Mouse (Mus musculus) heart, postnatal 0 days (tissue): ENCODE data around the gene 1190002N15Rik. TPM values are rescaled to one million over a fixed set of nuclear protein-coding genes. Genes with fewer than 3 reads are reported as not detected.
A peak's percentile ranks its signal among the peaks of the same experiment; 100 is the strongest.

ENCODE experiments used
- ATAC-seq: fragments of 200-750 bp; cut with Nextera tagmentation; 2 replicates; pipeline ENCODE4 v1.8.0; 2017; ENCODE audit warnings: low read depth, moderate number of reproducible peaks, moderate library complexity; ENCODE audit not compliant: insufficient read depth
- DNase-seq: peaks from one replicate; pipeline ENCODE4 v3.0.0-alpha.2; 2016; ENCODE audit warnings: low spot score
- H3K27ac ChIP-seq: fragments of 300-500 bp; sonication (generic); 2 replicates; pipeline ENCODE4 v1.5.1; 2014; ENCODE audit warnings: low read depth, mild to moderate bottlenecking
- H3K27me3 ChIP-seq: fragments of 300-500 bp; sonication (generic); 2 replicates; pipeline ENCODE4 v1.6.1; 2014; ENCODE audit warnings: low read length, mixed read lengths; ENCODE audit not compliant: control insufficient read depth, insufficient read depth
- H3K36me3 ChIP-seq: fragments of 300-500 bp; sonication (generic); replicated peaks from 2 replicates; pipeline ENCODE4 v1.6.1; 2014; ENCODE audit warnings: low read length, mixed read lengths; ENCODE audit not compliant: control insufficient read depth, insufficient read depth
- H3K4me1 ChIP-seq: fragments of 300-500 bp; sonication (generic); 2 replicates; pipeline ENCODE4 v1.6.1; 2014; ENCODE audit warnings: antibody characterized with exemption; ENCODE audit not compliant: control insufficient read depth, insufficient read depth
- H3K4me2 ChIP-seq: fragments of 300-500 bp; sonication (generic); 2 replicates; pipeline ENCODE4 v1.6.1; 2014; ENCODE audit warnings: low read depth, mild to moderate bottlenecking, low read length, moderate library complexity
- H3K4me3 ChIP-seq: fragments of 300-500 bp; sonication (generic); 2 replicates; pipeline ENCODE4 v1.5.1; 2014; ENCODE audit warnings: low read depth, low read length
- H3K9ac ChIP-seq: fragments of 300-500 bp; sonication (generic); replicated peaks from 2 replicates; pipeline ENCODE4 v1.6.1; 2014; ENCODE audit warnings: low read depth, low read length, mixed read lengths
- H3K9me3 ChIP-seq: fragments of 300-500 bp; sonication (generic); replicated peaks from 2 replicates; pipeline ENCODE4 v1.6.1; 2016; ENCODE audit warnings: low read length; ENCODE audit not compliant: control insufficient read depth
- CTCF ChIP-seq: IDR thresholded peaks from 2 replicates; pipeline ENCODE4 v1.5.1; 2016; ENCODE audit warnings: antibody characterized with exemption, control low read depth, low read depth
- EP300 ChIP-seq: IDR thresholded peaks from 2 replicates; pipeline ENCODE4 v1.6.1; 2016; ENCODE audit warnings: antibody characterized with exemption, low read depth
- WGBS: fragments of 180-500 bp; shearing (Covaris S2); extraction: QIAGEN DNeasy Blood & Tissue Kit; methylation state at CpG from one replicate; pipeline ENCODE4 v1.1.7; 2014; 5-methylcytosine and 5-hydroxymethylcytosine counted together
- polyA plus RNA-seq: library from polyadenylated mRNA; unstranded; fragments of >200 nt; fragmentation: Nextera tagmentation; extraction: Ambion mirVana; gene quantifications from 2 replicates; pipeline ENCODE4 v1.2.1, GENCODE M21; 2015
- total RNA-seq: library from RNA; depleted of rRNA; stranded (reverse); fragments of >200 nt; gene quantifications from 2 replicates; pipeline ENCODE4 v1.2.3, GENCODE M21; 2014; ENCODE audit warnings: low replicate concordance; rRNA removed

The 1190002N15Rik gene
- total RNA-seq (52.0 and 56.4 TPM in 2 replicates), polyA plus RNA-seq (10.8 and 11.2 TPM in 2 replicates)

- TF ChIP-seq EP300 (no peak), CTCF (no peak)
- WGBS: under 1% methylated on average over 55 of the region's 104 CpGs
- H3K4me1 ChIP-seq: peaks cover 15% of the 10 kb centered on the region
These were observed at the start of gene 1190002N15Rik for GRCm38 (mm10) chr9:94537970-94538822. Gene 1190002N15Rik, minus strand, starts transcription at chr9:94538081.

DNA sequence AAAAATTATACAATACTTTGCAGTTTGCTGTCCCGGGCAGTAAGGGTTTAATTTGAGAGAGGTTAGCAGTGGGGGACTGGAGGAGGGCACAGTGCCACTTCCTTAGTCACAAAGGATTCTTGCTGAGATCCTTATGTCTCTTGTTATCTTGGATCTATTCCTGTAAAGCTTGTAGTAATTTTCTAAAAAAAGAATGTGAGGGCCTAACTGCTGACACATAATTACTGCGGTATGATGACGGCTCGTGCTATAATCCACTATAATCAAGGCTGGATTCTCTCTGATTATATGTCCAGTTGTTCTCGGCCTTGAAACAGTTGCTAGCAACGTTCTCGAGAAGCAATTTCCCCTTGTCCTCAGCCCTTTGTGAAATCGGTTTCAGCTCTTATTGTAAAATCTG is 44.4 kb upstream of the 1190002N15Rik start:
- TF ChIP-seq EP300 (no peak), CTCF (no peak)
- H3K27me3 ChIP-seq: no peaks in the 10 kb centered on the region
- DNase-seq (peak; percentile 43), ATAC-seq (peak; percentile 49)
- 0 out of 2 replicates have a peak, but pooled peaks cover 6% of the 10 kb centered on the region for H3K4me1 ChIP-seq
- H3K36me3 ChIP-seq: no peaks in the 10 kb centered on the region
- H3K9me3 ChIP-seq: no peaks in the 10 kb centered on the region
- H3K4me2 ChIP-seq: no peak overlapping the region
- H3K9ac ChIP-seq: no peak overlapping the region
- H3K4me3 ChIP-seq: no peak overlapping the region
- H3K27ac ChIP-seq: peak overlapping the region; percentile 14; the same call in 1 of the 2 replicates
- 25% methylated on average over 8 of the region's 8 CpGs for WGBS

More at GRCm38 (mm10) chr9:94537970-94538822, at the start of gene 1190002N15Rik:
- ATAC-seq (peak; percentile 88), DNase-seq (peak; percentile 96)
- H3K9ac ChIP-seq: peak within 1 kb of the TSS; percentile 88
- H3K4me2 ChIP-seq: peak within 1 kb of the TSS; percentile 95
- H3K27ac ChIP-seq: peak within 1 kb of the TSS; percentile 99
- no peaks in the 10 kb centered on the region for H3K36me3 ChIP-seq
- H3K9me3 ChIP-seq: no peaks in the 10 kb centered on the region
- H3K4me3 ChIP-seq: peak within 1 kb of the TSS; percentile 62
- no peaks in the 10 kb centered on the region for H3K27me3 ChIP-seq

DNA sequence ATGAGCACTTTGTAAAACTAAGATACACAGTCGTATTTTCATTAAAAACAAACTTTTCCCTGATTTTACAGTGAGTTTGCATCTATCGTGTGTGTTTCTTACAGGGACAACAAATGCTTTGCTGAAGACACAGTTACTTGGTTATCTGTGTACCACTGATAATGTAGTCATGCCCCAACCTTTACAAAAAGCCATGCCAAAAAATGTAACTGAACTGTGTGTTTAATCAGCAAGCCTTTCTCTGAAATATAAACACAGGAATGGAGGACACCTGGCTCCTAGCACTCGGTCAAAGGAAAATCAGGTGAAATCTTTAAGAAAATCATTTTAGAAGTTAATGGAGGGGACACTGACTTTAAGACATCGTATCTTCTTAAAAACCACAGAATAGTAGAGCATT is 43.8 kb upstream of the 1190002N15Rik start:
- DNase-seq (no peak), ATAC-seq (no peak)
- TF ChIP-seq CTCF (no peak), EP300 (no peak)
- Histone ChIP-seq H3K4me2 (no peak overlapping the region), H3K36me3 (no peaks in the 10 kb centered on the region), H3K27me3 (no peaks in the 10 kb centered on the region), H3K9ac (no peak overlapping the region), H3K9me3 (no peaks in the 10 kb centered on the region), H3K4me1 (0 out of 2 replicates have a peak, but pooled peaks cover 6% of the 10 kb centered on the region), H3K27ac (no peak overlapping the region), H3K4me3 (no peak overlapping the region)
- WGBS: 77% methylated on average over 4 of the region's 4 CpGs

GRCm38 (mm10) chr9:94580071-94580737 is 42.3 kb upstream of the 1190002N15Rik start:
- Histone ChIP-seq H3K4me3 (no peak overlapping the region), H3K4me1 (0 out of 2 replicates have a peak, but pooled peaks cover 6% of the 10 kb centered on the region), H3K27ac (no peak overlapping the region), H3K27me3 (no peaks in the 10 kb centered on the region), H3K4me2 (no peak overlapping the region), H3K9ac (no peak overlapping the region), H3K9me3 (no peaks in the 10 kb centered on the region), H3K36me3 (no peaks in the 10 kb centered on the region)
- ATAC-seq (no peak), DNase-seq (no peak)
- WGBS: 81% methylated on average over 3 of the region's 3 CpGs
- TF ChIP-seq EP300 (no peak), CTCF (no peak)

- Histone ChIP-seq H3K36me3 (no peaks in the 10 kb centered on the region), H3K9me3 (peaks cover 10% of the 10 kb centered on the region; the same call in 1 of the 2 replicates), H3K4me2 (no peak overlapping the region), H3K27me3 (no peaks in the 10 kb centered on the region), H3K27ac (no peak overlapping the region), H3K9ac (no peak overlapping the region), H3K4me1 (no peaks in the 10 kb centered on the region), H3K4me3 (no peak overlapping the region)
- DNase-seq: no peak
- ATAC-seq: no peak
- whole genome bisulfite sequencing: 59% methylated on average over 1 of the region's 1 CpGs
- TF ChIP-seq EP300: no peak
- TF ChIP-seq CTCF: no peak
These were observed 33.9 kb upstream of the 1190002N15Rik start for GRCm38 (mm10) chr9:94571802-94572201.
